ENCODE assay signal across 8 mouse cellular contexts in genomic region chr16:62940388-62941003, GRCm38 (mm10).
DNase-seq lines count a peak whose midpoint lies in the region; ATAC-seq and TF ChIP-seq lines count a peak whose summit lies in the region.

No protein-coding gene starts in this region.

- H3K4me1 ChIP-seq in G1E (ENCODE audit: insufficient read depth, low read depth, low read length), result peaks cover 7% of the 10 kb centered on the region
- H3K4me1 ChIP-seq in forebrain, embryonic 14.5 days (ENCODE audit: control insufficient read depth, insufficient read depth, low read length), result peaks cover 12% of the 10 kb centered on the region
- H3K4me1 ChIP-seq in hindbrain, embryonic 11.5 days (replicated peaks; ENCODE audit: control insufficient read depth, insufficient read depth, low read length), result no peaks in the 10 kb centered on the region
- H3K4me1 ChIP-seq in lung, embryonic 16.5 days (replicated peaks; ENCODE audit: control insufficient read depth, insufficient read depth, low read length), result no peaks in the 10 kb centered on the region

- no peaks in the 10 kb centered on the region for H3K36me3 ChIP-seq in G1E (replicated peaks)
- no peaks in the 10 kb centered on the region for H3K36me3 ChIP-seq in forebrain, embryonic 14.5 days (ENCODE audit: control insufficient read depth, insufficient read depth, low read length)
- no peaks in the 10 kb centered on the region for H3K36me3 ChIP-seq in hindbrain, embryonic 11.5 days (ENCODE audit: control insufficient read depth, insufficient read depth, low read length)
- H3K36me3 ChIP-seq in lung, embryonic 16.5 days (ENCODE audit: control insufficient read depth, insufficient read depth, low read length), result no peaks in the 10 kb centered on the region

- H3K9ac ChIP-seq in forebrain, embryonic 14.5 days (ENCODE audit: low read length), result no peak overlapping the region
- H3K9ac ChIP-seq in hindbrain, embryonic 11.5 days (ENCODE audit: low read depth, low read length), result no peak overlapping the region
- H3K9ac ChIP-seq in lung, embryonic 16.5 days (ENCODE audit: low read length), result 0 out of 2 replicates have a peak overlapping the region, but pooled peaks have one; percentile 30

- peak; percentile 81 for ATAC-seq in G1E (ENCODE audit: extremely low read depth, insufficient number of reproducible peaks, low FRiP score, poor library complexity, severe bottlenecking)
- peak; percentile 85 for ATAC-seq in cerebellum, adult (ENCODE audit: insufficient number of reproducible peaks, low FRiP score, low TSS enrichment)
- peak; percentile 82 for ATAC-seq in forebrain, embryonic 14.5 days
- ATAC-seq in hindbrain, embryonic 11.5 days (ENCODE audit: low FRiP score), result peak; percentile 62
- ATAC-seq in lung, embryonic 16.5 days (ENCODE audit: low read depth), result peak; percentile 80

- peak overlapping the region; percentile 31; the same call in 1 of the 2 replicates for H3K4me2 ChIP-seq in forebrain, embryonic 14.5 days (ENCODE audit: low read length)
- no peak overlapping the region for H3K4me2 ChIP-seq in hindbrain, embryonic 11.5 days (replicated peaks; ENCODE audit: low read depth, low read length)
- H3K4me2 ChIP-seq in lung, embryonic 16.5 days (ENCODE audit: low read depth, low read length), result peak overlapping the region; percentile 34

- 21% methylated on average over 16 of the region's 16 CpGs for WGBS in forebrain, embryonic 14.5 days
- WGBS in hindbrain, embryonic 11.5 days, result 24% methylated on average over 16 of the region's 16 CpGs
- WGBS in lung, embryonic 16.5 days, result 16% methylated on average over 16 of the region's 16 CpGs

- no peaks in the 10 kb centered on the region for H3K9me3 ChIP-seq in G1E (replicated peaks)
- H3K9me3 ChIP-seq in forebrain, embryonic 14.5 days (replicated peaks; ENCODE audit: control insufficient read depth, low read length), result no peaks in the 10 kb centered on the region
- H3K9me3 ChIP-seq in hindbrain, embryonic 11.5 days (ENCODE audit: control insufficient read depth, low read length), result no peaks in the 10 kb centered on the region
- H3K9me3 ChIP-seq in lung, embryonic 16.5 days (ENCODE audit: control insufficient read depth, low read length), result no peaks in the 10 kb centered on the region

- DNase-seq in G1E (ENCODE audit: low spot score), result peak; percentile 2
- peak; percentile 94 for DNase-seq in forebrain, embryonic 14.5 days (ENCODE audit: low spot score)
- DNase-seq in hindbrain, embryonic 11.5 days (ENCODE audit: low spot score), result peak; percentile 92
- DNase-seq in layer of hippocampus, adult 9-10 months (ENCODE audit: low spot score), result peak; percentile 66
- DNase-seq in ovary, postnatal 10 days (ENCODE audit: low spot score), result peak; percentile 27
- DNase-seq in thymus, postnatal 25 days, result peak; percentile 39

- peak; percentile 74 for TF ChIP-seq CTCF in G1E (IDR thresholded peaks at IDR 0.05; ENCODE audit: low read depth, low read length)

- H3K27me3 ChIP-seq in G1E (ENCODE audit: insufficient read depth, low read length), result no peaks in the 10 kb centered on the region
- no peaks in the 10 kb centered on the region for H3K27me3 ChIP-seq in forebrain, embryonic 14.5 days (replicated peaks; ENCODE audit: control insufficient read depth, insufficient read depth, low read length)
- no peaks in the 10 kb centered on the region for H3K27me3 ChIP-seq in hindbrain, embryonic 11.5 days (ENCODE audit: control insufficient read depth, insufficient read depth, low read length)
- H3K27me3 ChIP-seq in lung, embryonic 16.5 days (ENCODE audit: control insufficient read depth, insufficient read depth, low read depth, low read length), result no peaks in the 10 kb centered on the region

- H3K4me3 ChIP-seq in G1E (ENCODE audit: low read depth, low read length), result peak overlapping the region; percentile 2; the same call in 1 of the 2 replicates
- H3K4me3 ChIP-seq in forebrain, embryonic 14.5 days (ENCODE audit: low read depth, low read length), result no peak overlapping the region
- no peak overlapping the region for H3K4me3 ChIP-seq in hindbrain, embryonic 11.5 days (ENCODE audit: low read depth, low read length)
- no peak overlapping the region for H3K4me3 ChIP-seq in lung, embryonic 16.5 days (ENCODE audit: low read length)

- no peak overlapping the region for H3K27ac ChIP-seq in forebrain, embryonic 14.5 days (ENCODE audit: low read depth, low read length)
- no peak overlapping the region for H3K27ac ChIP-seq in hindbrain, embryonic 11.5 days (ENCODE audit: low read depth, low read length)
- no peak overlapping the region for H3K27ac ChIP-seq in lung, embryonic 16.5 days (ENCODE audit: low read length)

Comparison
In these comparisons a context has a peak if more than half of its experiments do, and no peak if none do; other contexts are left out.
1. DNase-seq: peak in every context shown above with its lines; median percentile 94 in forebrain, embryonic 14.5 days; 92 in hindbrain, embryonic 11.5 days; 66 in layer of hippocampus, adult 9-10 months; 39 in thymus, postnatal 25 days; 27 in ovary, postnatal 10 days; 2 in G1E.